Comparison of ENCODE assay signal across 15 mouse cellular contexts in the genomic region with DNA sequence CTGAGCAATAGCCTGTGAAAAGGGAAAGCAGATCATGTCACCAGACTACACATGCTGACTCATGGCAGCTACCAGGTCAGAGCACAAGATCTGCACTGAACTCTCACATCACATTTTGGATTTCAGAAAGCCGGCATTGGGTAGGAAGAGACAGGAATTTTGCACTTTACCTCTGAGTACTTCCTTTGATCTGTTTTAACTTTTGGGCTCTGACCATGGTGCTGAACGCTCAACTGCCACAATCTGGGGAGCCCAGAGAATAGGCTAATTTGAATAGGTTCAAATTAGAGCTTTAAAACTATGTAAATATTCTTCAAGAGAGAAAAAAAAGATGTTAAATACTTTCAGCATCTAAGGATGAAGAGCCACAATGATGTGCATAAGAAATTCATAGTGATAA.
DNase-seq lines count a peak whose midpoint lies in the region; TF ChIP-seq lines count a peak whose summit lies in the region.
"Had no signal": no experiment of that assay in that cellular context is flagged by ENCODE, and none has a peak within 500 bp of the region (broad histone marks: within the 10 kb centered on the region; RNA-seq: fewer than 3 reads in every experiment).

No protein-coding gene starts in this region.

- no peak for TF ChIP-seq CTCF in gastrocnemius, adult 2 months (IDR thresholded peaks at IDR 0.05)

- no peak overlapping the region for H3K4me3 ChIP-seq in gastrocnemius, adult 2 months
- H3K4me3 ChIP-seq: hindbrain, embryonic 15.5 days; neural tube, embryonic 13.5 days had no signal

- peak; percentile 2 to 7 for DNase-seq in adrenal gland, postnatal 36 days
- no peak for DNase-seq in adrenal gland, adult (ENCODE audit: inconsistent age in 2 of 2, low spot score in 1 of 2)
- DNase-seq in retina, embryonic 14.5 days (ENCODE audit: low spot score), result peak; percentile 16
- DNase-seq in retina, postnatal 1 day, result no peak
- DNase-seq in embryo, embryonic 11.5 days (ENCODE audit: low read depth, low spot score), result peak; percentile 31
- peak; percentile 34 for DNase-seq in mesoderm, embryonic 11.5 days (ENCODE audit: low read depth, low spot score)
- no peak for DNase-seq in gastrocnemius, adult 2 months
- DNase-seq in lung, postnatal 4 days, result no peak
- DNase-seq: B cell, adult 2 months; cerebellum, postnatal 14 days; forebrain, postnatal 0 days; kidney, adult 9 months; thymus, postnatal 36 days had no signal

- H3K27ac ChIP-seq in gastrocnemius, adult 2 months, result no peak overlapping the region
- H3K27ac ChIP-seq: hindbrain, embryonic 15.5 days; neural tube, embryonic 13.5 days had no signal

- intact Hi-C loops in gastrocnemius, adult 2 months (cut with DNase I), result no loop called here

Comparison
In these comparisons a context has a peak if more than half of its experiments do, and no peak if none do; other contexts are left out.
1. DNase-seq: peak in adrenal gland, postnatal 36 days (2 of 2), retina, embryonic 14.5 days (single experiment), embryo, embryonic 11.5 days (single experiment) and mesoderm, embryonic 11.5 days (single experiment); none in adrenal gland, adult (0 of 2), retina, postnatal 1 day (single experiment), gastrocnemius, adult 2 months (single experiment) and lung, postnatal 4 days (0 of 2).